Mouse (Mus musculus) CH12.LX (cell line): Measurements from ENCODE around the gene Tedc1. TPM values are rescaled to one million over a fixed set of nuclear protein-coding genes. Genes with fewer than 3 reads are reported as not detected.

Experiments used
- DNase-seq: peaks from one replicate; pipeline ENCODE4 v3.0.0-alpha.2; 2013; ENCODE audit errors: extremely low read depth
- H3K27ac ChIP-seq: 2 replicates; pipeline ENCODE4 v1.5.1; 2012; ENCODE audit warnings: low read depth, mild to moderate bottlenecking, control low read depth, moderate library complexity; ENCODE audit not compliant: insufficient read depth
- H3K27me3 ChIP-seq: replicated peaks from 2 replicates; pipeline ENCODE3; 2012; ENCODE audit warnings: inconsistent platforms
- H3K36me3 ChIP-seq, 2 experiments: replicated peaks in 1 of 2; 2 replicates each; pipeline versions ENCODE3 to v1.6.1; 2012; ENCODE audit warnings: inconsistent platforms in 1 of 2, low read length in 1 of 2, mild to moderate bottlenecking in 1 of 2, mixed read lengths in 1 of 2, moderate library complexity in 1 of 2; ENCODE audit not compliant: control insufficient read depth in 1 of 2, insufficient read depth in 1 of 2
- H3K4me1 ChIP-seq, 2 experiments: 2 replicates each; pipeline ENCODE4 v1.6.1; 2012; ENCODE audit warnings: inconsistent platforms in 1 of 2, moderate library complexity in 1 of 2; ENCODE audit not compliant: insufficient read depth in 2 of 2, control insufficient read depth in 1 of 2
- H3K4me2 ChIP-seq: 2 replicates; pipeline ENCODE4 v1.6.1; 2012; ENCODE audit warnings: low read depth, mild to moderate bottlenecking, control low read depth; ENCODE audit not compliant: poor library complexity, insufficient read depth, severe bottlenecking
- H3K4me3 ChIP-seq, 3 experiments: fragments of 150-350 bp in 1 of 3; sonication (generic) in 1 of 3; replicated peaks in 1 of 3; 2 replicates each; pipeline versions ENCODE3 to v1.5.1; 2011 to 2012; ENCODE audit warnings: low read depth in 2 of 3, low read length in 2 of 3, mild to moderate bottlenecking in 2 of 3, moderate library complexity in 2 of 3, control low read depth in 1 of 3, improper control_type of control experiment in 1 of 3, inconsistent platforms in 1 of 3, mixed read lengths in 1 of 3; ENCODE audit not compliant: poor library complexity in 1 of 3
- H3K79me2 ChIP-seq: replicated peaks from 2 replicates; pipeline ENCODE4 v1.6.1; 2012; ENCODE audit warnings: mild to moderate bottlenecking, moderate library complexity; ENCODE audit not compliant: control insufficient read depth, poor library complexity, insufficient read depth, severe bottlenecking; ENCODE audit errors: extremely low read depth
- H3K9ac ChIP-seq: 2 replicates; pipeline ENCODE4 v1.6.1; 2012; ENCODE audit warnings: low read depth, mild to moderate bottlenecking, control low read depth, moderate library complexity; ENCODE audit not compliant: insufficient read depth
- H3K9me3 ChIP-seq: replicated peaks from 2 replicates; pipeline ENCODE3; 2012; ENCODE audit warnings: low read length, inconsistent platforms, mixed read lengths
- CHD2 ChIP-seq: IDR thresholded peaks from 2 replicates; pipeline ENCODE4 v1.6.1; 2011; ENCODE audit warnings: low read length, improper control_type of control experiment
- E2F4 ChIP-seq: IDR thresholded peaks from 2 replicates; pipeline ENCODE4 v1.6.1; 2011; ENCODE audit warnings: low read depth, low read length, improper control_type of control experiment; ENCODE audit not compliant: insufficient replicate concordance
- EP300 ChIP-seq: IDR thresholded peaks from 2 replicates; pipeline ENCODE4 v1.6.1; 2011; ENCODE audit warnings: low read length, improper control_type of control experiment
- GABPA ChIP-seq: IDR thresholded peaks from 2 replicates; pipeline ENCODE4 v1.6.1; 2012; ENCODE audit warnings: low read depth, low read length, improper control_type of control experiment, inconsistent platforms; ENCODE audit not compliant: insufficient replicate concordance
- IRF4 ChIP-seq: IDR thresholded peaks from 2 replicates; pipeline ENCODE4 v1.6.1; 2014; ENCODE audit warnings: low read depth, mild to moderate bottlenecking, inconsistent platforms, low read length, improper control_type of control experiment
- JUND ChIP-seq: conservative IDR thresholded peaks from 2 replicates; pipeline ENCODE4 v1.6.1; 2011; ENCODE audit warnings: low read depth, low read length, improper control_type of control experiment
- MAFK ChIP-seq: IDR thresholded peaks from 2 replicates; pipeline ENCODE4 v1.6.1; 2011; ENCODE audit warnings: low read length, improper control_type of control experiment; ENCODE audit not compliant: insufficient replicate concordance
- MAX ChIP-seq: IDR thresholded peaks from 2 replicates; pipeline ENCODE4 v1.6.1; 2011; ENCODE audit warnings: low read length, improper control_type of control experiment
- MYC ChIP-seq: IDR thresholded peaks from 2 replicates; pipeline ENCODE4 v1.6.1; 2011; ENCODE audit warnings: low read depth, mild to moderate bottlenecking, improper control_type of control experiment, low read length
- NELFE ChIP-seq: IDR thresholded peaks from 2 replicates; pipeline ENCODE4 v1.6.1; 2011; ENCODE audit warnings: low read depth, low read length, improper control_type of control experiment
- POLR2AphosphoS2 ChIP-seq: IDR thresholded peaks from 2 replicates; pipeline ENCODE4 v1.6.1; 2011; ENCODE audit warnings: low read depth, low read length, improper control_type of control experiment
- RCOR1 ChIP-seq: conservative IDR thresholded peaks from 2 replicates; pipeline ENCODE4 v1.6.1; 2012; ENCODE audit warnings: low read depth, mild to moderate bottlenecking, inconsistent platforms, low read length, improper control_type of control experiment
- SMC3 ChIP-seq: IDR thresholded peaks from 2 replicates; pipeline ENCODE4 v1.6.1; 2011; ENCODE audit warnings: low read depth, low read length, improper control_type of control experiment
- TCF12 ChIP-seq: IDR thresholded peaks from 2 replicates; pipeline ENCODE4 v1.6.1; 2014; ENCODE audit warnings: low read depth, mild to moderate bottlenecking, inconsistent platforms, low read length, improper control_type of control experiment
- UBTF ChIP-seq: IDR thresholded peaks from 2 replicates; pipeline ENCODE4 v1.6.1; 2012; ENCODE audit warnings: low read depth, mild to moderate bottlenecking, inconsistent platforms, low read length, improper control_type of control experiment, moderate library complexity
- USF2 ChIP-seq: conservative IDR thresholded peaks from 2 replicates; pipeline ENCODE4 v1.6.1; 2011; ENCODE audit warnings: low read depth, low read length, improper control_type of control experiment
- ZKSCAN1 ChIP-seq: IDR thresholded peaks from 2 replicates; pipeline ENCODE4 v1.6.1; 2012; ENCODE audit warnings: low read depth, inconsistent platforms, low read length, improper control_type of control experiment, borderline replicate concordance
- dilution Hi-C: fragments of 300-500 bp; cut with MboI; formaldehyde crosslinking; loops from 2 replicates; pipeline ENCODE4 v1.14.3; 2020; ENCODE audit warnings: low sequenced_read_pairs; ENCODE audit not compliant: extremely low pct_unique_long_range_greater_than_20kb, extremely low pct_ligation_motif_present
- in situ Hi-C: fragments of 300-500 bp; cut with MboI; formaldehyde crosslinking; loops from 3 replicates; pipeline ENCODE4 v1.14.3; 2019; ENCODE audit warnings: low sequenced_read_pairs, low pct_ligation_motif_present, low pct_unique_long_range_greater_than_20kb, mixed read lengths
- polyA plus RNA-seq: library from polyadenylated mRNA; unstranded; fragments of >175 nt; gene quantifications from 2 replicates; pipeline ENCODE4 v1.2.1, GENCODE M21; 2012; ENCODE audit warnings: low read depth; ENCODE audit not compliant: insufficient read length
- total RNA-seq, 2 experiments: library from RNA; depleted of rRNA; stranded (reverse); fragments of 300-350 nt in 1 of 2; fragments of >200 nt in 1 of 2; gene quantifications; 2 replicates each; pipeline ENCODE4 v1.2.3; 2012 to 2014

Gene Tedc1
- total and polyA plus RNA-seq, 3 experiments: 6.4 to 14.0 (median 9.0) TPM

- TF ChIP-seq IRF4 (no peak), EP300 (no peak), MAX (no peak), E2F4 (no peak), JUND (no peak), USF2 (no peak)
- TF ChIP-seq, all 38 proteins: peak for 0
- Histone ChIP-seq H3K4me2 (no peak overlapping the region), H3K9me3 (no peaks in the 10 kb centered on the region), H3K79me2 (no peaks in the 10 kb centered on the region), H3K27ac (no peak overlapping the region), H3K27me3 (peaks cover 65% of the 10 kb centered on the region), H3K4me1 (peaks cover 10 to 20% of the 10 kb centered on the region in 2 experiments), H3K9ac (no peak overlapping the region), H3K4me3 (no peak overlapping the region), H3K36me3 (peaks cover 2 to 8% of the 10 kb centered on the region in 2 experiments)
- no peak for DNase-seq
- in situ Hi-C loops: loop anchor here (5.0 kb wide), 1 partner anchor 136 kb away; no protein-coding TSS in a partner anchor
- dilution Hi-C loops: no loop called here
These were observed 3.2 kb upstream of the Tedc1 start for GRCm38 (mm10) chr12:113152991-113153525.

- peaks cover 5 to 18% of the 10 kb centered on the region in 2 experiments; a peak in 2 of 4 replicates for H3K4me1 ChIP-seq
- in situ Hi-C loops: loop anchor here (5.0 kb wide), 1 partner anchor 137 kb away; no protein-coding TSS in a partner anchor
- H3K36me3 ChIP-seq: peaks cover 4 to 11% of the 10 kb centered on the region in 2 experiments
- no peak for TF ChIP-seq CHD2
- TF ChIP-seq MAFK: no peak
- TF ChIP-seq TCF12: no peak
- TF ChIP-seq UBTF: no peak
- TF ChIP-seq SMC3: no peak
- TF ChIP-seq RCOR1: no peak
- no peak for TF ChIP-seq MYC
- no peak for TF ChIP-seq NELFE
- TF ChIP-seq GABPA: no peak
- no peak for TF ChIP-seq ZKSCAN1
- no peak for TF ChIP-seq POLR2AphosphoS2
- TF ChIP-seq, all 38 proteins: peak for 0
- no peak for DNase-seq
- H3K9me3 ChIP-seq: no peaks in the 10 kb centered on the region
- H3K79me2 ChIP-seq: no peaks in the 10 kb centered on the region
- H3K27ac ChIP-seq: no peak overlapping the region
- dilution Hi-C loops: no loop called here
- no peak overlapping the region for H3K4me3 ChIP-seq
- peaks cover 60% of the 10 kb centered on the region for H3K27me3 ChIP-seq
- H3K9ac ChIP-seq: no peak overlapping the region
- H3K4me2 ChIP-seq: no peak overlapping the region
These were observed 2.2 kb upstream of the Tedc1 start for GRCm38 (mm10) chr12:113153971-113154370.
